Mouse (Mus musculus): ENCODE data around the gene Gm20715. TPM values are rescaled to one million over a fixed set of nuclear protein-coding genes. Genes with fewer than 3 reads are reported as not detected.
A peak's percentile ranks its signal among the peaks of the same experiment; 100 is the strongest.

Gm20715 gene
- polyA plus RNA-seq, 1 experiment from 2014 or later, result not detected

- Histone ChIP-seq H3K9me3 (no peaks in the 10 kb centered on the region), H3K9ac (peak within 1 kb of the TSS; percentile 61), H3K27ac (peak within 1 kb of the TSS; percentile 27; the same call in 1 of the 2 replicates), H3K4me2 (peak within 1 kb of the TSS; percentile 86), H3K4me1 (peaks cover 14% of the 10 kb centered on the region), H3K4me3 (peak within 1 kb of the TSS; percentile 67), H3K27me3 (no peaks in the 10 kb centered on the region), H3K36me3 (peaks cover 10% of the 10 kb centered on the region)
- peak; percentile 96 for ATAC-seq (ENCODE audit: insufficient number of reproducible peaks, low FRiP score, low TSS enrichment, low read depth)
- WGBS, result under 1% methylated on average over 28 of the region's 28 CpGs
Measured at GRCm38 (mm10) chr7:6383044-6383455, 27.0 kb upstream of the Gm20715 start, which contains the start of gene Zfp28. TSS of gene Zfp28 (plus strand) at chr7:6383295.

- WGBS, result 72% methylated on average over 8 of the region's 8 CpGs
- H3K4me3 ChIP-seq, result peak overlapping the region; percentile 67
- no peaks in the 10 kb centered on the region for H3K9me3 ChIP-seq
- H3K4me1 ChIP-seq, result peaks cover 14% of the 10 kb centered on the region
- H3K4me2 ChIP-seq, result peak overlapping the region; percentile 86
- no peak overlapping the region for H3K9ac ChIP-seq
- peaks cover 7% of the 10 kb centered on the region; the same call in 1 of the 2 replicates for H3K36me3 ChIP-seq
- no peak overlapping the region for H3K27ac ChIP-seq
- no peaks in the 10 kb centered on the region for H3K27me3 ChIP-seq
- ATAC-seq (ENCODE audit: insufficient number of reproducible peaks, low FRiP score, low TSS enrichment, low read depth), result no peak
Measured at GRCm38 (mm10) chr7:6384011-6384410, 26.1 kb upstream of the Gm20715 start.

- H3K9ac ChIP-seq, result no peak overlapping the region
- H3K4me1 ChIP-seq, result peaks cover 14% of the 10 kb centered on the region
- H3K4me3 ChIP-seq, result no peak overlapping the region
- H3K27ac ChIP-seq, result no peak overlapping the region
- no peaks in the 10 kb centered on the region for H3K27me3 ChIP-seq
- 95% methylated on average over 8 of the region's 8 CpGs for WGBS
- peaks cover 33% of the 10 kb centered on the region for H3K36me3 ChIP-seq
- H3K4me2 ChIP-seq, result no peak overlapping the region
- H3K9me3 ChIP-seq, result no peaks in the 10 kb centered on the region
- no peak for ATAC-seq (ENCODE audit: insufficient number of reproducible peaks, low FRiP score, low TSS enrichment, low read depth)
Measured at GRCm38 (mm10) chr7:6386995-6387394, 23.1 kb upstream of the Gm20715 start.

- 84% methylated on average over 5 of the region's 5 CpGs for WGBS
- peaks cover 51% of the 10 kb centered on the region for H3K36me3 ChIP-seq
- H3K4me2 ChIP-seq, result no peak overlapping the region
- no peaks in the 10 kb centered on the region for H3K4me1 ChIP-seq
- H3K4me3 ChIP-seq, result no peak overlapping the region
- no peak overlapping the region for H3K9ac ChIP-seq
- H3K27ac ChIP-seq, result no peak overlapping the region
- H3K9me3 ChIP-seq, result no peaks in the 10 kb centered on the region
- ATAC-seq (ENCODE audit: insufficient number of reproducible peaks, low FRiP score, low TSS enrichment, low read depth), result no peak
- H3K27me3 ChIP-seq, result no peaks in the 10 kb centered on the region
Measured at GRCm38 (mm10) chr7:6388971-6389370, 21.1 kb upstream of the Gm20715 start.

- Histone ChIP-seq H3K9me3 (no peaks in the 10 kb centered on the region), H3K9ac (no peak overlapping the region), H3K36me3 (peaks cover 56% of the 10 kb centered on the region), H3K27me3 (no peaks in the 10 kb centered on the region), H3K4me3 (no peak overlapping the region), H3K4me2 (no peak overlapping the region), H3K27ac (no peak overlapping the region), H3K4me1 (no peaks in the 10 kb centered on the region)
- ATAC-seq (ENCODE audit: insufficient number of reproducible peaks, low FRiP score, low TSS enrichment, low read depth), result no peak
- WGBS, result 70% methylated on average over 5 of the region's 5 CpGs
Measured at GRCm38 (mm10) chr7:6389449-6389848, 20.6 kb upstream of the Gm20715 start.

GRCm38 (mm10) chr7:6397996-6398975 lies 11.8 kb upstream of the Gm20715 start, which contains the start of gene Smim17:
TSS of gene Smim17 (plus strand) at chr7:6398715.
- no peak within 1 kb of the TSS for H3K27ac ChIP-seq
- ATAC-seq (ENCODE audit: insufficient number of reproducible peaks, low FRiP score, low TSS enrichment, low read depth), result 0 out of 2 replicates have a peak, but pooled peaks have one; percentile 52
- H3K4me1 ChIP-seq, result peaks cover 6% of the 10 kb centered on the region; the same call in 1 of the 2 replicates
- peak within 1 kb of the TSS; percentile 68 for H3K4me2 ChIP-seq
- H3K27me3 ChIP-seq, result no peaks in the 10 kb centered on the region
- peak within 1 kb of the TSS; percentile 49 for H3K4me3 ChIP-seq
- no peaks in the 10 kb centered on the region for H3K9me3 ChIP-seq
- WGBS, result 23% methylated on average over 25 of the region's 25 CpGs
- H3K36me3 ChIP-seq, result peaks cover 28% of the 10 kb centered on the region
- H3K9ac ChIP-seq, result peak within 1 kb of the TSS; percentile 40

GRCm38 (mm10) chr7:6414626-6415441 lies 4.8 kb downstream of the Gm20715 start:
- 8% methylated on average over 19 of the region's 22 CpGs for WGBS
- ATAC-seq (ENCODE audit: insufficient number of reproducible peaks, low FRiP score, low TSS enrichment, low read depth), result no peak
- H3K27ac ChIP-seq, result no peak overlapping the region

GRCm38 (mm10) chr7:6415442-6415787 lies 5.3 kb downstream of the Gm20715 start:
- WGBS, result 18% methylated on average over 8 of the region's 8 CpGs
- no peak overlapping the region for H3K27ac ChIP-seq
- no peaks in the 10 kb centered on the region for H3K36me3 ChIP-seq
- no peaks in the 10 kb centered on the region for H3K4me1 ChIP-seq
- H3K9ac ChIP-seq, result no peak overlapping the region
- no peak overlapping the region for H3K4me3 ChIP-seq
- no peaks in the 10 kb centered on the region for H3K9me3 ChIP-seq
- no peak overlapping the region for H3K4me2 ChIP-seq
- H3K27me3 ChIP-seq, result no peaks in the 10 kb centered on the region; the same call in 1 of the 2 replicates
- ATAC-seq (ENCODE audit: insufficient number of reproducible peaks, low FRiP score, low TSS enrichment, low read depth), result no peak

More at GRCm38 (mm10) chr7:6414626-6415441, 4.8 kb downstream of the Gm20715 start:
- H3K4me1 ChIP-seq, result no peaks in the 10 kb centered on the region
- H3K9me3 ChIP-seq, result no peaks in the 10 kb centered on the region
- no peaks in the 10 kb centered on the region for H3K36me3 ChIP-seq
- H3K9ac ChIP-seq, result no peak overlapping the region
- no peaks in the 10 kb centered on the region; the same call in 1 of the 2 replicates for H3K27me3 ChIP-seq
- no peak overlapping the region for H3K4me3 ChIP-seq
- H3K4me2 ChIP-seq, result no peak overlapping the region

- H3K27ac ChIP-seq, result no peak overlapping the region
- no peaks in the 10 kb centered on the region for H3K9me3 ChIP-seq
- no peak overlapping the region for H3K4me3 ChIP-seq
- H3K9ac ChIP-seq, result no peak overlapping the region
- H3K27me3 ChIP-seq, result no peaks in the 10 kb centered on the region; the same call in 1 of the 2 replicates
- no peaks in the 10 kb centered on the region for H3K36me3 ChIP-seq
- ATAC-seq (ENCODE audit: insufficient number of reproducible peaks, low FRiP score, low TSS enrichment, low read depth), result no peak
- H3K4me1 ChIP-seq, result no peaks in the 10 kb centered on the region
- WGBS, result 78% methylated on average over 6 of the region's 6 CpGs
- no peak overlapping the region for H3K4me2 ChIP-seq
Measured at GRCm38 (mm10) chr7:6419894-6420293, 9.8 kb downstream of the Gm20715 start.

DNA sequence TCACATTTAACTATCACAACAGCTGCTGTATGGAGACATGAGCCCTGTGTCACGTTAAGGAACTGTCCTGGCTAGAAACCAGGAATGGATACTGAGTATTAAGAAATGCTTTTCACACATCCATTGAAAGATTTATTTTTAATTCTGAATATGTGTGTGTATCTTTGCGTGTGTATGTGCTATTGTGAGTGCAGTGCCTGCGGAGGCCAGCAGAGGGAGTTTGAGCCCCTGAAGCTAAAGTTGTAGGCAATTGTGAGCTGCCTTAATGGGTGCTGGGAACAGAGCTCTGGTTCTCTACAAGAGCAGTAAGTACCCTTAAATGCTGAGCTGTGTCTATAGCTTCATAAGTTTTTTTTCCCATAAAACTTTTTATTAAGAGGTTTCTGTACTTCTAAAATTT lies 19.3 kb downstream of the Gm20715 start:
- no peak for ATAC-seq (ENCODE audit: insufficient number of reproducible peaks, low FRiP score, low TSS enrichment, low read depth)
- Histone ChIP-seq H3K27ac (no peak overlapping the region), H3K36me3 (no peaks in the 10 kb centered on the region), H3K9me3 (peaks cover 2% of the 10 kb centered on the region; the same call in 1 of the 2 replicates), H3K27me3 (no peaks in the 10 kb centered on the region), H3K4me3 (no peak overlapping the region), H3K9ac (no peak overlapping the region), H3K4me2 (no peak overlapping the region), H3K4me1 (no peaks in the 10 kb centered on the region)
- 88% methylated on average over 3 of the region's 3 CpGs for WGBS

GRCm38 (mm10) chr7:6430342-6430741 lies 20.3 kb downstream of the Gm20715 start:
- H3K4me2 ChIP-seq, result no peak overlapping the region
- H3K36me3 ChIP-seq, result no peaks in the 10 kb centered on the region
- WGBS, result 27% methylated on average over 2 of the region's 2 CpGs
- no peak overlapping the region for H3K9ac ChIP-seq
- peaks cover 2% of the 10 kb centered on the region; the same call in 1 of the 2 replicates for H3K9me3 ChIP-seq
- H3K4me1 ChIP-seq, result no peaks in the 10 kb centered on the region
- no peak overlapping the region for H3K4me3 ChIP-seq
- H3K27ac ChIP-seq, result no peak overlapping the region
- no peak for ATAC-seq (ENCODE audit: insufficient number of reproducible peaks, low FRiP score, low TSS enrichment, low read depth)
- H3K27me3 ChIP-seq, result no peaks in the 10 kb centered on the region

Measured in limb, embryonic 15.5 days (tissue).